Mouse (Mus musculus) fat pad, adult 2 months (tissue): Measurements from ENCODE around the gene Cidec.

ENCODE experiments used
- DNase-seq: peaks from one replicate; pipeline ENCODE4 v3.0.0-alpha.2; 2011; ENCODE audit warnings: low read depth, low spot score; ENCODE audit errors: extremely low read depth

Gene Cidec

GRCm38 (mm10) chr6:113444207-113444965 lies 8.8 kb upstream of the Cidec start:
- no peak for DNase-seq

- DNase-seq = no peak
Measured at GRCm38 (mm10) chr6:113443091-113443490, 7.5 kb upstream of the Cidec start.

GRCm38 (mm10) chr6:113442442-113443090 lies 7.0 kb upstream of the Cidec start, which contains the start of gene Jagn1:
Gene Jagn1 (plus strand): TSS chr6:113442569.
- DNase-seq = no peak

- no peak for DNase-seq
Measured at GRCm38 (mm10) chr6:113442087-113442441, 6.5 kb upstream of the Cidec start.

- DNase-seq = no peak
Measured at GRCm38 (mm10) chr6:113441147-113441680, 5.7 kb upstream of the Cidec start.

GRCm38 (mm10) chr6:113440686-113441085 lies 5.1 kb upstream of the Cidec start:
- DNase-seq = no peak

- no peak for DNase-seq
Measured at GRCm38 (mm10) chr6:113438721-113439430, 3.3 kb upstream of the Cidec start.

- no peak for DNase-seq
Measured at GRCm38 (mm10) chr6:113437135-113437534, 1.6 kb upstream of the Cidec start.

- DNase-seq = no peak
Measured at GRCm38 (mm10) chr6:113434691-113435090, 869 bp downstream of the Cidec start.

GRCm38 (mm10) chr6:113433661-113434060 lies 1.9 kb downstream of the Cidec start:
- no peak for DNase-seq

- DNase-seq = no peak
Measured at GRCm38 (mm10) chr6:113431801-113432200, 3.8 kb downstream of the Cidec start.

GRCm38 (mm10) chr6:113430846-113431245 lies 4.7 kb downstream of the Cidec start:
- no peak for DNase-seq

- DNase-seq = no peak
Measured at GRCm38 (mm10) chr6:113429965-113430364, 5.6 kb downstream of the Cidec start.

GRCm38 (mm10) chr6:113428006-113428405 lies 7.6 kb downstream of the Cidec start:
- DNase-seq = no peak

GRCm38 (mm10) chr6:113427397-113427796 lies 8.2 kb downstream of the Cidec start:
- DNase-seq = no peak

- no peak for DNase-seq
Measured at GRCm38 (mm10) chr6:113426696-113427095, 8.9 kb downstream of the Cidec start.

GRCm38 (mm10) chr6:113424187-113424586 lies 11.4 kb downstream of the Cidec start:
- DNase-seq = no peak

- DNase-seq = no peak
Measured at GRCm38 (mm10) chr6:113423000-113423399, 12.6 kb downstream of the Cidec start.

GRCm38 (mm10) chr6:113419199-113419587 lies 16.4 kb downstream of the Cidec start, which contains the start of gene Rpusd3:
Gene Rpusd3 (minus strand): TSS chr6:113419340.
- no peak for DNase-seq

GRCm38 (mm10) chr6:113418441-113419198 lies 16.9 kb downstream of the Cidec start:
- DNase-seq = no peak

- no peak for DNase-seq
Measured at GRCm38 (mm10) chr6:113416416-113416815, 19.1 kb downstream of the Cidec start.
